8 mouse cellular contexts compared by ENCODE assay signal in the genomic region with DNA sequence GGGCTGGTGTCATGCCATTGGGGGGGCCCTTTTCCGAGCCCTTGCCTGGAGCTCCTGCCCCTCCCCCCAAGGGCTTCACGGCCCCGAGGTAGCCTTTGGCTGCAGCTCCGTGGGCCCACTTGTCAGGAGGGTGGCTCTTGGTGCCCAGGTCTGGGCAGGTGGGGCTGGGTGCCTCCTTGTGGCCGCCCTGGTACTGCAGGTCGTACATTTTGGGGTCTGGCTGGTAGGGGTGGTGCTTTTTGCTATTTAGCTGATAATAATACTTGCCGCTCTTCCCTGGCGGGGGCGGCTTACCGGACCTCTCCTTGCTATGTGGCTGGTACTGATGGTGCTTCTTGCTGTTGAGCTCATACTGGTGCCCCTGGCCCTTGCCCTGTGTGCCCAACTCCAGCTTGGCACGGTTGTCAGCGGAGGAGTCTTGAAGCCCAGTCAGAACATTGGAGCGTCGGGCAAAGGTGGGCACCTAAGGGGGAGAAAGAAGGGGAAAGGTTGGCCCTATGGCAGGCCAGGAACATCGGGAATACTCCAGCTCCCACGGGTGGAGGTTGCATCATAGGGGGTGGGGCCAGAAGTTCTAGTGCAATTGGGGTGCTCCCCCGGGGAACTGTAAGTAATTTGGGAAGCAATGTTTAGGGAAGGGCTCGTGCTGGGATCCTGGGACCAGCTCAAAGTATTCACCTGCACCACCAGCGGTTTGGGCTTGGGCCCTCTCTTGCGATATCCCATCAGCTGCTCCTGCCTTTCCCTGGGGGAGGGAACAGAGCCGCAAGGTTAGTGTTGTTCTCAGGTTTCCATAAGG. TPM values are rescaled to one million over a fixed set of nuclear protein-coding genes. Genes with fewer than 3 reads are reported as not detected.
DNase-seq lines count a peak whose midpoint lies in the region; ATAC-seq and TF ChIP-seq lines count a peak whose summit lies in the region.

No protein-coding gene starts in this region.

- peak; percentile 74 for TF ChIP-seq CTCF in liver, adult 2 months (IDR thresholded peaks at IDR 0.05; ENCODE audit: low read depth, low read length)
- TF ChIP-seq CTCF in intestine, postnatal 0 days (IDR thresholded peaks at IDR 0.05; ENCODE audit: low read depth) = peak; percentile 80
- TF ChIP-seq CTCF in stomach, postnatal 0 days (IDR thresholded peaks at IDR 0.05; ENCODE audit: low read depth) = peak; percentile 75

- H3K27me3 ChIP-seq in liver, adult 2 months (ENCODE audit: control insufficient read depth, insufficient read depth, low read length) = no peaks in the 10 kb centered on the region
- peaks cover 92% of the 10 kb centered on the region for H3K27me3 ChIP-seq in liver, embryonic 12.5 days (replicated peaks)
- no peaks in the 10 kb centered on the region for H3K27me3 ChIP-seq in intestine, postnatal 0 days (replicated peaks; ENCODE audit: control insufficient read depth, insufficient read depth, low read length)
- no peaks in the 10 kb centered on the region for H3K27me3 ChIP-seq in stomach, postnatal 0 days (ENCODE audit: control insufficient read depth, insufficient read depth, low read length)

- WGBS in liver, adult 2 months = 42% methylated on average over 21 of the region's 21 CpGs
- 30% methylated on average over 21 of the region's 21 CpGs for WGBS in liver, embryonic 12.5 days (ENCODE audit: insufficient replicate concordance)
- 53% methylated on average over 21 of the region's 21 CpGs for WGBS in intestine, postnatal 0 days
- 54% methylated on average over 21 of the region's 21 CpGs for WGBS in stomach, postnatal 0 days

- 0 out of 2 replicates have a peak overlapping the region, but pooled peaks have one; percentile 7 for H3K9ac ChIP-seq in liver, adult 2 months (ENCODE audit: low read depth, low read length)
- H3K9ac ChIP-seq in liver, embryonic 12.5 days = no peak overlapping the region
- no peak overlapping the region for H3K9ac ChIP-seq in intestine, postnatal 0 days (ENCODE audit: low read depth, low read length)
- no peak overlapping the region for H3K9ac ChIP-seq in stomach, postnatal 0 days (ENCODE audit: low read length)

- no peaks in the 10 kb centered on the region; the same call in 1 of the 2 replicates for H3K36me3 ChIP-seq in liver, adult 2 months (ENCODE audit: control insufficient read depth, insufficient read depth, low read length)
- H3K36me3 ChIP-seq in liver, embryonic 12.5 days = peaks cover 19% of the 10 kb centered on the region
- peaks cover 21% of the 10 kb centered on the region; the same call in 1 of the 2 replicates for H3K36me3 ChIP-seq in intestine, postnatal 0 days (ENCODE audit: control insufficient read depth, insufficient read depth)
- H3K36me3 ChIP-seq in stomach, postnatal 0 days (ENCODE audit: control insufficient read depth, insufficient read depth, low read length) = peaks cover 13% of the 10 kb centered on the region

- TF ChIP-seq POLR2A in liver, adult 2 months (IDR thresholded peaks at IDR 0.05; ENCODE audit: extremely low read depth, insufficient read depth, low read length) = no peak

- no peaks in the 10 kb centered on the region for H3K9me3 ChIP-seq in liver, embryonic 12.5 days (replicated peaks)
- no peaks in the 10 kb centered on the region for H3K9me3 ChIP-seq in intestine, postnatal 0 days (ENCODE audit: control insufficient read depth)
- no peaks in the 10 kb centered on the region for H3K9me3 ChIP-seq in stomach, postnatal 0 days (ENCODE audit: control insufficient read depth, low read length)

- H3K4me2 ChIP-seq in liver, embryonic 12.5 days = no peak overlapping the region
- no peak overlapping the region for H3K4me2 ChIP-seq in intestine, postnatal 0 days (replicated peaks; ENCODE audit: low read depth)
- no peak overlapping the region for H3K4me2 ChIP-seq in stomach, postnatal 0 days (replicated peaks; ENCODE audit: low read depth)

- DNase-seq in liver, adult 2 months (ENCODE audit: extremely low read depth, low read depth, low spot score) = peak; percentile 56
- DNase-seq in adrenal gland, adult 18-20 months (ENCODE audit: low spot score in 2 of 2) = peak; percentile 56 to 57
- peak; percentile 65 for DNase-seq in embryo, embryonic 9.5 days (ENCODE audit: extremely low spot score)
- DNase-seq in lung, postnatal 36 days = peak; percentile 69
- DNase-seq in stomach, postnatal 0 days (ENCODE audit: low spot score) = no peak

- no peak for ATAC-seq in liver, embryonic 12.5 days
- ATAC-seq in intestine, postnatal 0 days = no peak
- ATAC-seq in stomach, postnatal 0 days (ENCODE audit: low FRiP score, low TSS enrichment) = no peak
- ATAC-seq in granulocyte monocyte progenitor cell, adult 5-6 weeks (replicated peaks; ENCODE audit: poor library complexity, severe bottlenecking) = no peak

- H3K79me2 ChIP-seq in liver, adult 2 months (ENCODE audit: control insufficient read depth, insufficient read depth, low read length) = peaks cover 24% of the 10 kb centered on the region; the same call in 1 of the 2 replicates

- no peak overlapping the region for H3K4me3 ChIP-seq in liver, adult 2 months (ENCODE audit: insufficient read depth, low read depth, low read length)
- H3K4me3 ChIP-seq in liver, embryonic 12.5 days = no peak overlapping the region
- no peak overlapping the region for H3K4me3 ChIP-seq in intestine, postnatal 0 days (ENCODE audit: low read depth, low read length)
- no peak overlapping the region for H3K4me3 ChIP-seq in stomach, postnatal 0 days (ENCODE audit: low read depth, low read length)

- H3K27ac ChIP-seq in liver, adult 2 months (replicated peaks; ENCODE audit: insufficient read depth, low read depth, low read length) = no peak overlapping the region
- H3K27ac ChIP-seq in liver, embryonic 12.5 days = no peak overlapping the region
- no peak overlapping the region for H3K27ac ChIP-seq in intestine, postnatal 0 days (ENCODE audit: low read depth, low read length)
- H3K27ac ChIP-seq in stomach, postnatal 0 days (replicated peaks) = no peak overlapping the region

- H3K4me1 ChIP-seq in liver, adult 2 months (ENCODE audit: control insufficient read depth, insufficient read depth, low read length) = peaks cover 26% of the 10 kb centered on the region
- H3K4me1 ChIP-seq in liver, embryonic 12.5 days = peaks cover 64% of the 10 kb centered on the region
- peaks cover 30% of the 10 kb centered on the region for H3K4me1 ChIP-seq in intestine, postnatal 0 days (replicated peaks; ENCODE audit: control insufficient read depth, insufficient read depth, low read length)
- peaks cover 21% of the 10 kb centered on the region for H3K4me1 ChIP-seq in stomach, postnatal 0 days (replicated peaks; ENCODE audit: control insufficient read depth, insufficient read depth)

- TF ChIP-seq EP300 in stomach, postnatal 0 days (optimal IDR thresholded peaks at IDR 0.05) = no peak

RNA-seq across cellular contexts. Expression of gene Cbx4, which starts 4.0 kb away (rescaled TPM):
- total RNA-seq in liver, adult 2 months (2014; rRNA removed) = 2.8 and 2.9 TPM in 2 replicates
- polyA plus RNA-seq in liver, adult 2 months (2012; rRNA removed) = 7.9 and 8.2 TPM in 2 replicates
- 3.2 and 3.3 TPM in 2 replicates for polyA plus RNA-seq in liver, embryonic 12.5 days (2016; fragmentation: Nextera tagmentation; extraction: Ambion mirVana)
- total RNA-seq in adrenal gland, adult 18-20 months (2021) = 100 to 1,000 TPM; 115 to 163 TPM
- 6.5 and 7.6 TPM in 2 replicates for polyA plus RNA-seq in intestine, postnatal 0 days (2015; fragmentation: Nextera tagmentation; extraction: Ambion mirVana)
- 9.6 and 11.2 TPM in 2 replicates for polyA plus RNA-seq in stomach, postnatal 0 days (2015; fragmentation: Nextera tagmentation; extraction: Ambion mirVana)
- total RNA-seq in granulocyte monocyte progenitor cell, adult 5-6 weeks (2014; fragmentation: Nextera tagmentation) = 15.8 and 18.8 TPM in 2 replicates
- total RNA-seq in granulocyte monocyte progenitor cell, adult 5-6 weeks (2017) = 27.4 and 38.2 TPM in 2 replicates

RNA-seq across cellular contexts. Expression of gene Cbx8, which starts 41.3 kb away (rescaled TPM):
- 4.3 and 5.1 TPM in 2 replicates for total RNA-seq in liver, adult 2 months (2014; rRNA removed)
- 1.7 and 4.4 TPM in 2 replicates for polyA plus RNA-seq in liver, adult 2 months (2012; rRNA removed)
- 2.5 and 3.3 TPM in 2 replicates for polyA plus RNA-seq in liver, embryonic 12.5 days (2016; fragmentation: Nextera tagmentation; extraction: Ambion mirVana)
- total RNA-seq in adrenal gland, adult 18-20 months (2021) = 10 to 100 TPM; 12.2 to 16.7 TPM
- 6.4 and 6.6 TPM in 2 replicates for polyA plus RNA-seq in intestine, postnatal 0 days (2015; fragmentation: Nextera tagmentation; extraction: Ambion mirVana)
- 4.6 and 5.1 TPM in 2 replicates for polyA plus RNA-seq in stomach, postnatal 0 days (2015; fragmentation: Nextera tagmentation; extraction: Ambion mirVana)
- 3.6 TPM in 2 replicates for total RNA-seq in granulocyte monocyte progenitor cell, adult 5-6 weeks (2014; fragmentation: Nextera tagmentation)
- 1.5 and 3.2 TPM in 2 replicates for total RNA-seq in granulocyte monocyte progenitor cell, adult 5-6 weeks (2017)

RNA-seq across cellular contexts. Expression of gene Cbx2, which starts 59.3 kb away (rescaled TPM):
- 3.9 and 4.9 TPM in 2 replicates for total RNA-seq in liver, adult 2 months (2014; rRNA removed)
- 2.9 and 4.1 TPM in 2 replicates for polyA plus RNA-seq in liver, adult 2 months (2012; rRNA removed)
- polyA plus RNA-seq in liver, embryonic 12.5 days (2016; fragmentation: Nextera tagmentation; extraction: Ambion mirVana) = 8.6 TPM in 2 replicates
- total RNA-seq in adrenal gland, adult 18-20 months (2021) = 1 to 10 TPM; 3.1 to 6.6 TPM
- polyA plus RNA-seq in intestine, postnatal 0 days (2015; fragmentation: Nextera tagmentation; extraction: Ambion mirVana) = 4.9 TPM in 2 replicates
- polyA plus RNA-seq in stomach, postnatal 0 days (2015; fragmentation: Nextera tagmentation; extraction: Ambion mirVana) = 5.1 and 5.3 TPM in 2 replicates
- total RNA-seq in granulocyte monocyte progenitor cell, adult 5-6 weeks (2014; fragmentation: Nextera tagmentation) = 0.88 and 5.0 TPM in 2 replicates
- total RNA-seq in granulocyte monocyte progenitor cell, adult 5-6 weeks (2017) = 2.1 and 2.6 TPM in 2 replicates
